Mouse (Mus musculus): ENCODE data around the gene Hnrnpa1. TPM values are rescaled to one million over a fixed set of nuclear protein-coding genes. Genes with fewer than 3 reads are reported as not detected.
"Not testable (repeated sequence)": the region's sequence is repeated elsewhere in the genome, so short reads cannot be mapped to it uniquely, and the experiment has no call there.

The Hnrnpa1 gene
- polyA plus RNA-seq, 1 experiment = 6.0 TPM

DNA sequence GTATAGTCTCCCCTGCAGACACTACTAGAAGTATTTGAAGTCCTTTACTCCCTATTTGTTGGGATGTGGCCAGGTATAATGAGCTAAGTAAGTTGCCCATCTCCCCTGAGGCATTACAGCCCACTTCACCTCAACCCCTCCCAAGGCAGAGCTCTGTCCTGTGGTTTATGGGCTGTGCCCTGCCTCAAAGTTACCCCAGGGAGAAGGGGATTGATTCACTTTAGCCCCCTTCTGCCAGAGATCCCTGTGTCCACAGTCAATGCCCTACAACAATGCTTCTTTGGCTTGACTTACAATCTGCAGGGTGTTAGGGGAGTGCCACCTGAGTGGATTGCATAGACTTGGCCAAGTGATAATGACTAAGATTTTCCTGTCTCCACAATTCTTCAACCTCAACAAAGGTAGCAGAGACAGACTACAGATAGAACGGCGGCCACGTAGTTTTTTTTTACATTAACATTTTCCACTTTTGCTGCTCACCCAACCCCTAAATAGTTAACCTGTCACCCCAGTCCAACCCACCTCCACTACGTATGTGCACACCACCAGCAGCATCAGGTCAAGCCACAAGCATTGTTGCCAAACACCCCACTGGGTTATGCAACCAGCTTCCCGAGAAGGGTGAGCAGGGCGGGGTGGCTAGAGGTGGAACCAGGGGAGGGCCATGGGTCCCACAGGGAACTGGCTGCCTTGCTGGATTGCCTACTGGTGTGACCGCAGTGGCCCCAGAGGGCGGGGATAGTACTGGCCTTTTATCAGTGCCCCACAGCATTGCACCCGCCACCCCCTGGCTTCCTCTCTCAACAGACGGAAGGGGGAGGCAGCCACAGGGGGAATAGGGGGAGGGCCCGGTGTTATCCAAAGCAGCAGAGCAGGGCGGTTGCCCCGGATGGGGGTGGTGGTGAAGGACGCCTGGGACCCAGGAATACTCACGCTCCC is 17.8 kb downstream of the Hnrnpa1 start, which contains the start of gene Nfe2:
Gene Nfe2, minus strand, starts transcription at position 614 of the 939 bp plus-strand sequence.
- Histone ChIP-seq H3K36me3 (ENCODE audit: control insufficient read depth) (peaks cover 36% of the 10 kb centered on the region), H3K4me3 (replicated peaks) (peak within 1 kb of the TSS; percentile 83), H3K27me3 (ENCODE audit: control insufficient read depth) (no peaks in the 10 kb centered on the region), H3K9me3 (ENCODE audit: control insufficient read depth, low read length) (no peaks in the 10 kb centered on the region), H3K4me1 (ENCODE audit: control insufficient read depth) (peaks cover 69% of the 10 kb centered on the region)
- peak; percentile 88 for TF ChIP-seq GATA1 (IDR thresholded peaks at IDR 0.05; ENCODE audit: low read length)
- peak; percentile 92 for TF ChIP-seq TAL1 (IDR thresholded peaks at IDR 0.05; ENCODE audit: low read length)

DNA sequence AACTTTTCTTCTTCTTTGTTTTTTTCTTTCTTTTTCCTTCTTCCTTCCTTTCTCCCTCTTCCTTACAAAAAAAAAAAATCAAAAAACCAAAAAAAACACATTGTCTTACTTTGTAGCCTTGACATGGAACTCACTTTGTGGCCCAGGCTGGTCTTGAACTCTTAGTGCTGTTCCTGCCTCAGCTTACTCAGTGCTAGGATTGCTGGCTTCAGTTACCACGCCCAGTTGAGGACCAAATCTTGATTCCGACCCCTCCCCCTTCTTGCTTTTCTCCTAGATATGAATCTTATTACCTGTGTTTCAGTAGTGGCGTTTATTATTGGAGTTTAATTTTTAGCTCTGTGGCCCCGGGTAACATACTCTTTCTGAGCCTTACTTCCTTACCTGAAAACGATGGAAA is 18.9 kb downstream of the Hnrnpa1 start:
- Histone ChIP-seq H3K4me1 (ENCODE audit: control insufficient read depth) (peaks cover 75% of the 10 kb centered on the region), H3K9me3 (ENCODE audit: control insufficient read depth, low read length) (no peaks in the 10 kb centered on the region), H3K4me3 (replicated peaks) (peak overlapping the region; percentile 83), H3K27me3 (ENCODE audit: control insufficient read depth) (no peaks in the 10 kb centered on the region), H3K36me3 (ENCODE audit: control insufficient read depth) (peaks cover 25% of the 10 kb centered on the region)
- TF ChIP-seq TAL1 (IDR thresholded peaks at IDR 0.05; ENCODE audit: low read length) = no peak

DNA sequence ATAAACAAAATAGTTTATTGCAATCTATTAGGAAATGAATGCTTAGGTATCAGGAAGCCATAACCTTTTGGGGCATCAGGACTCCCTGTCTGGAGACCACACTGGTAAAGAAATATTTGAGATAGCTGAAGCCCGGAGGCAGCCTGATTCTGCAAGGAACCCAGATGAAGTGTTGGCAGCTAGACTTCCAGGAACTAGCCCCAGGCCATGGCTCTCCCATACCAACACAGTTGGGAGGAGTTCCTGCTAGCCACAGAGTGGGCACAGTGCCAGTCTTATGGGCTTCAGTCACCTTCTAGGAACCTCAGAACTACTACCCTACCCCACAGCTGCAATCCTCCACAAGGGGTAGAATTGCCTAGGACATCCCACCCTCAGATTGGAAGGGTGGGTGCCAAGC is 19.8 kb downstream of the Hnrnpa1 start:
- Histone ChIP-seq H3K9me3 (ENCODE audit: control insufficient read depth, low read length) (no peaks in the 10 kb centered on the region), H3K4me1 (ENCODE audit: control insufficient read depth) (peaks cover 84% of the 10 kb centered on the region), H3K27me3 (ENCODE audit: control insufficient read depth) (no peaks in the 10 kb centered on the region), H3K36me3 (ENCODE audit: control insufficient read depth) (peaks cover 16% of the 10 kb centered on the region), H3K4me3 (replicated peaks) (peak overlapping the region; percentile 5)
- TF ChIP-seq TAL1 (IDR thresholded peaks at IDR 0.05; ENCODE audit: low read length) = no peak
- no peak for TF ChIP-seq GATA1 (IDR thresholded peaks at IDR 0.05; ENCODE audit: low read length)

DNA sequence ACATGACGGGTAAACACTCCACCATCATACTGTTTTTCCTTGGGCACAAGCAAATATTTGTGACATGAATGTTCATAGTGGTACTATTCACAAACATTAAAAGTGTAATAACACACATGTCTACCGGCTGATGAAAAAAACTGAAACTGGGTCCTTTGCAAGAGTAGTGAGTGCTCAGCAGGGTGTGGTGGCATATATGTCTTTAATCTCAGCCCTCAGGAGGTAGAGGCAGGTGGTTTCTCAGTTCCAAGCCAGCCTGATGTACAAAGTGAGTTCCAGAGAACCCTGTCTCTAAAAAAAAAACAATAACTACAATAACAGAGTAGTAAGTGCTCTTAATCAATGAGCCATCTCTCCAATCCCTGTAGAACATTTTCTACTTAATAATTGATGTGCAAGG is 24.6 kb downstream of the Hnrnpa1 start:
- no peaks in the 10 kb centered on the region for H3K27me3 ChIP-seq (ENCODE audit: control insufficient read depth)
- H3K4me3 ChIP-seq (replicated peaks) = no peak overlapping the region
- TF ChIP-seq GATA1 (IDR thresholded peaks at IDR 0.05; ENCODE audit: low read length) (no peak), TAL1 (IDR thresholded peaks at IDR 0.05; ENCODE audit: low read length) (no peak)
- H3K9me3 ChIP-seq (ENCODE audit: control insufficient read depth, low read length) = no peaks in the 10 kb centered on the region
- H3K36me3 ChIP-seq (ENCODE audit: control insufficient read depth) = no peaks in the 10 kb centered on the region; the same call in 1 of the 2 replicates
- H3K4me1 ChIP-seq (ENCODE audit: control insufficient read depth) = peaks cover 69% of the 10 kb centered on the region

DNA sequence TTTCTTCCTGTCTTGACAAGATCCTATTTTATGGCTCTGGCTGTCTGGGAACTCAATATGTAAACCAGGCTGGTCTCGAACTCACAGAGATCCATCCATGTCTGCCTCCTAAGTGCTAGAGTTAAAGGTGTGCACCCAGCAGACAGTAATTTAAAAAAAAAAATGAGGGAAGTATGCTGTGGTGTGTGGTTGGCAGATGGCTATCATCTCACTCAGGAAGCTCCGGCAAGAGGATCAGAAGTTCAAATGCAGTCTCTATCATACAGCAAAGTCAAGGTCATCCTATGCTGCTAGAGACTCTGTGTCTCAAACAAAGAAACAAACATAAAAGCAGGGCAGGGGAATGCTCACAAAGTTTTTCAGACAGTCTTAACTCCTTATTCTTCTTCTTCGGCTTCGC is 28.7 kb downstream of the Hnrnpa1 start:
- Histone ChIP-seq H3K4me3 (replicated peaks) (no peak overlapping the region), H3K36me3 (ENCODE audit: control insufficient read depth) (no peaks in the 10 kb centered on the region; the same call in 1 of the 2 replicates), H3K27me3 (ENCODE audit: control insufficient read depth) (no peaks in the 10 kb centered on the region), H3K9me3 (ENCODE audit: control insufficient read depth, low read length) (no peaks in the 10 kb centered on the region), H3K4me1 (ENCODE audit: control insufficient read depth) (peaks cover 62% of the 10 kb centered on the region)
- TF ChIP-seq GATA1 (IDR thresholded peaks at IDR 0.05; ENCODE audit: low read length) (no peak), TAL1 (IDR thresholded peaks at IDR 0.05; ENCODE audit: low read length) (no peak)

DNA sequence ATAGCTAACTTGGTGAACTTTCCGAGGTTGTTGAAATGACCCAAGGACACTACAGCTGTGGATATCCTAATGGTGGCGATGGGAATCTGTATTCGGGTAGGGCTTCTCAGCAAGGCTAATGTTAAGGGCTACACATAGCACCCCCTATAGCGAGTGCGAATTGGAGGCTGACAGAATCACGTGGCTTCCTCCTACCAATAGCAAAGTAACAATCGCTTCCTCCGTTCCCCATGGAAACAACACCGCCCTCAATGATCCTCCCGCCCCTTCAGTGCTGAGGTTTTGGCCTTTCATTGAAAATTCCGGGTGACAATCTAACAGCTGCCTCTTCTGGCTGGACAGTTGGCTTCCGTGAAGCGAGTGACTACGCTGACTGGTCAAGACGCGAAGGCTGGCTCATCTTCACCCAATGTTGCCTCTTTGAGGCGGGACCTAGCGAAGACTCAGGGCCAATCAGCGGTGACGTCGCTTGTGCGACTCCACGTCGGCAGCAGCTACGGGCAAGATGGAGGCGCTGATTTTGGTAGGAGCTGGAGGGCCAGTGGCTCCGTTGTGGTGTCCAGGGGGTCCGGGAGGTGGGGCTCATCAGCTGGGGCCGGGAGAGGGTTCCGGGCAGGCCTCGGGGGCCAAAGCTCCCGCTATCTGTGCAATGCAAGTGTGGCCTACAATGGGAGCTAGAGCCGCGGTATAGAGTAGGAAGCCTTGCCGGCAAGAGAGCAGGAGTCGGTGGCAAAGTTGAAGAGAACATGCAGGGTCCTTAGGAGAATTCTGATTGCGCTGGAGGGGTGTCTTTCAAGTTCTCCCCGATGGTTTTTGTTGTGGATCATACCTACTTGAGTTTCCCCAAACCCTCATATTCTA is 32.4 kb downstream of the Hnrnpa1 start, which contains the start of gene Copz1:
Gene Copz1, plus strand, starts transcription at position 296 of the 861 bp plus-strand sequence.
- Histone ChIP-seq H3K27me3 (ENCODE audit: control insufficient read depth) (no peaks in the 10 kb centered on the region), H3K4me3 (replicated peaks) (peak within 1 kb of the TSS; percentile 87), H3K9me3 (ENCODE audit: control insufficient read depth, low read length) (no peaks in the 10 kb centered on the region), H3K36me3 (ENCODE audit: control insufficient read depth) (peaks cover 27% of the 10 kb centered on the region), H3K4me1 (ENCODE audit: control insufficient read depth) (peaks cover 65% of the 10 kb centered on the region)
- TF ChIP-seq TAL1 (IDR thresholded peaks at IDR 0.05; ENCODE audit: low read length) (no peak), GATA1 (IDR thresholded peaks at IDR 0.05; ENCODE audit: low read length) (no peak)

DNA sequence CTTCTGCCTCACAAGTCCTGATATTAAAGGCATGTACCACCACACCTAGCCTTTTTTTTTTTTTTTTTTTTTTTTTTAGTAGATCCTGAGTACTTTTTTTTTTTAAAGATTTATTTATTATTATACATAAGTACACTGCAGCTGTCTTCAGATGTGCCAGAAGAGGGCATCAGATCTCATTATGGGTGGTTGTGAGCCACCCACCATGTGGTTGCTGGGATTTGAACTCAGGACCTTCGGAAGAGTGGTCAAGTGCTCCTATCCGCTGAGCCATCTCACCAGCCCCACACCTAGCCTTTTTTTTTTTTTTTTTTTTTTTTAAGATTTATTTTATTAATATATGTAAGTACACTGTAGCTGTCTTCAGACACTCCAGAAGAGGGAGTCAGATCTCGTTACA is 35.7 kb downstream of the Hnrnpa1 start:
- H3K36me3 ChIP-seq (ENCODE audit: control insufficient read depth) = peaks cover 55% of the 10 kb centered on the region
- H3K4me3 ChIP-seq (replicated peaks); H3K9me3 ChIP-seq (ENCODE audit: control insufficient read depth, low read length); H3K27me3 ChIP-seq (ENCODE audit: control insufficient read depth): not testable (repeated sequence)
- peaks cover 77% of the 10 kb centered on the region for H3K4me1 ChIP-seq (ENCODE audit: control insufficient read depth)

DNA sequence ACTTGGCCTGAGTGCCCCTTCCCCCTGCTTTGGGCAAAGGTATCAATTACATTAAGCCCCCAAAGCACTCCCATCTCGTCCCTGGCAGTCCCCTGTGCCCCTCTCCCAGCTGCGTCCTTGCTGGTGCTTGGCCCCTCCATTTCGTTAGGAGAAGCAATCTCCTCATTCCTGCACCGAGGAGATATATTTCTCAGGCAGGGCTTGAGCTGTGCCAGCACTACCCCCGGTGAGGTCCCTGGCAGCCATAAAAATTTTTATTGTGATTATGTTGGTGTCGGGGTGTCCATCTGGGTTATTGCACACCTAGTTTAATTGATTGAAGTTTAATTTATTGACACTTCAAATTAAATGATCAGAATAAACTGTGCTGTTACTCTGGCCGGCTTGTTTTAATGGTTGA is 37.7 kb downstream of the Hnrnpa1 start:
- H3K9me3 ChIP-seq (ENCODE audit: control insufficient read depth, low read length) = no peaks in the 10 kb centered on the region

DNA sequence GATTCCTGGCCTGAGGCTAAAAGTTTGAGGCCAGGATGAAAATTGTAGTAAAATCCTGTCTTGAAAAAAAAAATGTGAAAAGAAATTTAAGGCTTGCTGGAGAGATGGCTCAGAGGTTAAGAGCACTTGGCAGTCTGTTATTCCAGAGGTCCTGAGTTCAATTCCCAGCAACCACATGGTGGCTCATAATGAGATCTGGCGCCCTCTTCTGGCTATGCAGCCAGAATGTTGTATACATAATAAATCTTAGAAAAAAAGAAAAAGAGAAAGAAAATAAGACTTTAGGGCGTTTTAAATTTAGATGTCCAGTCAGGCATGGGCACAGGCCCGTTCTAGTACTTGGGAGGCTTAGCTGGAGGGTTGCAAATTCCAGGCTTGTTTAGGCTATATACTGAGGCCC is 39.5 kb downstream of the Hnrnpa1 start:
- no peaks in the 10 kb centered on the region for H3K9me3 ChIP-seq (ENCODE audit: control insufficient read depth, low read length)
- peaks cover 76% of the 10 kb centered on the region for H3K36me3 ChIP-seq (ENCODE audit: control insufficient read depth)
- no peaks in the 10 kb centered on the region for H3K27me3 ChIP-seq (ENCODE audit: control insufficient read depth)
- no peak for TF ChIP-seq TAL1 (IDR thresholded peaks at IDR 0.05; ENCODE audit: low read length)
- no peak for TF ChIP-seq GATA1 (IDR thresholded peaks at IDR 0.05; ENCODE audit: low read length)
- H3K4me1 ChIP-seq (ENCODE audit: control insufficient read depth) = peaks cover 68% of the 10 kb centered on the region
- H3K4me3 ChIP-seq (replicated peaks) = no peak overlapping the region

More for the DNA sequence above, 37.7 kb downstream of the Hnrnpa1 start:
- Histone ChIP-seq H3K4me1 (ENCODE audit: control insufficient read depth) (peaks cover 76% of the 10 kb centered on the region), H3K4me3 (replicated peaks) (no peak overlapping the region), H3K36me3 (ENCODE audit: control insufficient read depth) (peaks cover 67% of the 10 kb centered on the region), H3K27me3 (ENCODE audit: control insufficient read depth) (no peaks in the 10 kb centered on the region)
- TF ChIP-seq GATA1 (IDR thresholded peaks at IDR 0.05; ENCODE audit: low read length) = no peak
- no peak for TF ChIP-seq TAL1 (IDR thresholded peaks at IDR 0.05; ENCODE audit: low read length)
